Mouse (Mus musculus) C2C12 (cell line): ENCODE data around the gene Cacng6. TPM values are rescaled to one million over a fixed set of nuclear protein-coding genes. Genes with fewer than 3 reads are reported as not detected.

Source experiments
- H3K27me3 ChIP-seq: one replicate; pipeline ENCODE4 v1.6.1; 2011; ENCODE audit not compliant: control insufficient read depth, insufficient read depth, insufficient read length
- H3K36me3 ChIP-seq: one replicate; pipeline ENCODE4 v1.6.1; 2011; ENCODE audit not compliant: control insufficient read depth, insufficient read depth
- H3K4me3 ChIP-seq: one replicate; pipeline ENCODE4 v1.5.1; 2011; ENCODE audit warnings: mild to moderate bottlenecking, control low read depth; ENCODE audit not compliant: poor library complexity, insufficient read depth, severe bottlenecking
- H3K79me2 ChIP-seq: one replicate; pipeline ENCODE4 v1.6.1; 2011; ENCODE audit not compliant: control insufficient read depth, insufficient read depth
- H3K79me3 ChIP-seq: one replicate; pipeline ENCODE4 v1.6.1; 2011; ENCODE audit warnings: low read depth, control low read depth
- H3ac ChIP-seq: one replicate; pipeline ENCODE3; 2011; ENCODE audit warnings: low read depth; ENCODE audit not compliant: control insufficient read depth, insufficient read length
- CEBPB ChIP-seq: IDR thresholded peaks from one replicate; pipeline ENCODE4 v1.6.1; 2011; ENCODE audit warnings: low read depth, mild to moderate bottlenecking, control low read depth, moderate library complexity
- CTCF ChIP-seq: IDR thresholded peaks from one replicate; pipeline ENCODE4 v1.5.1; 2011; ENCODE audit not compliant: control insufficient read depth, insufficient read depth, insufficient read length
- FOSL1 ChIP-seq: IDR thresholded peaks from one replicate; pipeline ENCODE4 v1.8.0; 2011; ENCODE audit warnings: mild to moderate bottlenecking, low read length; ENCODE audit not compliant: poor library complexity, insufficient read depth, severe bottlenecking
- MAX ChIP-seq: IDR thresholded peaks from one replicate; pipeline ENCODE4 v1.6.1; 2011; ENCODE audit warnings: mild to moderate bottlenecking, control low read depth
- MYOD1 ChIP-seq: IDR thresholded peaks from one replicate; pipeline ENCODE4 v1.6.1; 2011; ENCODE audit warnings: low read depth; ENCODE audit not compliant: control insufficient read depth, insufficient read length
- MYOG ChIP-seq: IDR thresholded peaks from one replicate; pipeline ENCODE4 v1.6.1; 2011; ENCODE audit not compliant: control insufficient read depth, insufficient read length; ENCODE audit errors: extremely low read depth
- USF1 ChIP-seq: IDR thresholded peaks from one replicate; pipeline ENCODE4 v1.6.1; 2011; ENCODE audit warnings: low read depth, mild to moderate bottlenecking, control low read depth, moderate library complexity
- polyA plus RNA-seq: library from polyadenylated mRNA; unstranded; fragments of >200 nt; fragmentation: generic; extraction: Trizol; gene quantifications from one replicate; pipeline ENCODE4 v1.2.1, GENCODE M21; 2012; ENCODE audit warnings: missing spikeins

Cacng6 gene
- polyA plus RNA-seq, 1 experiment, result 0.27 TPM

- no peaks in the 10 kb centered on the region for H3K36me3 ChIP-seq
These were observed 27.2 kb downstream of the Cacng6 start for GRCm38 (mm10) chr7:3451161-3451560.

GRCm38 (mm10) chr7:3452821-3453485 lies 29.0 kb downstream of the Cacng6 start:
- Histone ChIP-seq H3K79me3 (no peaks in the 10 kb centered on the region), H3K4me3 (no peak overlapping the region), H3ac (no peak overlapping the region), H3K27me3 (no peaks in the 10 kb centered on the region), H3K79me2 (no peaks in the 10 kb centered on the region), H3K36me3 (no peaks in the 10 kb centered on the region)
- TF ChIP-seq USF1, result no peak

More at GRCm38 (mm10) chr7:3451161-3451560, 27.2 kb downstream of the Cacng6 start:
- no peaks in the 10 kb centered on the region for H3K27me3 ChIP-seq
- H3ac ChIP-seq, result no peak overlapping the region
- TF ChIP-seq FOSL1 (no peak), MAX (no peak), CTCF (no peak), USF1 (no peak), CEBPB (no peak), MYOD1 (no peak), MYOG (no peak)
- no peaks in the 10 kb centered on the region for H3K79me3 ChIP-seq
- H3K4me3 ChIP-seq, result no peak overlapping the region
- H3K79me2 ChIP-seq, result no peaks in the 10 kb centered on the region

DNA sequence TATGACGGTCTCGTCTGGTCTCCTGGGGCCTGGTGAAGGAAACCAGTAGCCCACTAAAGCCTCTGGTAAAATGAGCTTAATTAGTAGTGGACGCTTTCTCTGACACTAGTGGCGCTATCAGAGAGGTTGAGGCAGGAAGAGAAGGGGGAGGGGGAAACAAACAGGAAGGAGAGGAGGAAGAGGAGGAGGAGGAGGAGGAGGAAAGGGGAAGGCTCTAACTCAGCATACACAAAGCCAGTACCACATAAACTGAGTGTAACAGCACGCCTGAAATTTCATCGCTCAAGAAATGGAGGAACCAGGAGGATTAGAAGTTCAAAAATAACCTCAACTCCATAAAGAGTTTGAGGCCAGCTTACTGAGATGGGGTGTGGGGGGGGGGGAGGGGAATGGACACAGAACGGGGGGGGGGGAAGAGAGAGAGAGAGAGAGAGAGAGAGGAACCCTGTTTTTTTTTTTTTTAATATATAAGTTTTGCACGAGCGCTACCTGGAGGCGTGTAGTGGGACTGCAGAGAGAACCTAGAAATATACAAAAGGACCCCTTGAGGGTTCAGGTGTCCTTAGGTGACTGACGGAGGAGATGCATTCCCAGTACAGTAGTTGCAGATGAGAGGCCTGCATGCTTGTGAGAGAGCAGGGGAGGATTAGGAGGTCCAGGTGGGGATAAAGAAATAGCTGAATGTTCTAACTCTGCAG lies 29.6 kb downstream of the Cacng6 start:
- no peaks in the 10 kb centered on the region for H3K79me3 ChIP-seq
- no peak overlapping the region for H3K4me3 ChIP-seq
- H3K27me3 ChIP-seq, result no peaks in the 10 kb centered on the region
- H3ac ChIP-seq, result no peak overlapping the region
- no peaks in the 10 kb centered on the region for H3K36me3 ChIP-seq
- TF ChIP-seq USF1 (no peak), MYOG (no peak), CTCF (no peak), MYOD1 (no peak), FOSL1 (no peak), CEBPB (no peak)
- H3K79me2 ChIP-seq, result no peaks in the 10 kb centered on the region

- TF ChIP-seq USF1 (no peak), MYOG (no peak), MYOD1 (no peak), FOSL1 (no peak), CTCF (no peak), CEBPB (no peak)
- H3K79me2 ChIP-seq, result no peaks in the 10 kb centered on the region
- H3ac ChIP-seq, result no peak overlapping the region
- H3K79me3 ChIP-seq, result no peaks in the 10 kb centered on the region
- no peaks in the 10 kb centered on the region for H3K27me3 ChIP-seq
- no peak overlapping the region for H3K4me3 ChIP-seq
- no peaks in the 10 kb centered on the region for H3K36me3 ChIP-seq
These were observed 33.3 kb downstream of the Cacng6 start for GRCm38 (mm10) chr7:3457111-3457840.

DNA sequence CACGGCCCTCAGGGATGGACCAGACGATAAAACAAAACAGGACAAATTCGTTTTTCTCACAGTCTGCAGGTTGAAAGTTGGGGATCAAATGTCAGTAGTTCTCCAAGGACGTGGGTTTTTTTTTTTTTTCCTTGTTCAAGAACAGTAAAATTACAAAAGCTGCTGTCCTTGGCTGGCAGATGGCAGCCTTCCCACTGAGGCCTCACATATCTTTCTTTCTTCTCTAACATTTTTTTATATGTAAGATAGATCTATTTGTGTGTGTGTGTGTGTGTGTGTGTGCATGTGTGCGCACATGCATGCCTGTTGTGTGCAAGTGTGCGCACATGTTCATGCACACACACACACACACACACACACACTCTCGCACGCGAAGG lies 33.8 kb downstream of the Cacng6 start:
- Histone ChIP-seq H3K79me3 (no peaks in the 10 kb centered on the region), H3K79me2 (no peaks in the 10 kb centered on the region), H3ac (no peak overlapping the region), H3K27me3 (no peaks in the 10 kb centered on the region), H3K36me3 (no peaks in the 10 kb centered on the region), H3K4me3 (no peak overlapping the region)
- TF ChIP-seq MYOD1, result no peak
- no peak for TF ChIP-seq MAX
- no peak for TF ChIP-seq CTCF
- TF ChIP-seq MYOG, result no peak
- no peak for TF ChIP-seq FOSL1
- no peak for TF ChIP-seq CEBPB
- no peak for TF ChIP-seq USF1
